Mouse (Mus musculus) ES-E14 (cell line): ENCODE results near the gene Hnrnpdl. TPM values are rescaled to one million over a fixed set of nuclear protein-coding genes. Genes with fewer than 3 reads are reported as not detected.

ENCODE experiments used
- DNase-seq: peaks from one replicate; pipeline ENCODE4 v3.0.0-alpha.2; 2013; ENCODE audit warnings: low read depth, low spot score
- H3K27ac ChIP-seq: 2 replicates; pipeline ENCODE4 v1.5.1; 2012; ENCODE audit warnings: low read depth, mild to moderate bottlenecking, low read length, moderate library complexity, mixed read lengths; ENCODE audit not compliant: poor library complexity, insufficient read depth, severe bottlenecking
- H3K36me3 ChIP-seq: 2 replicates; pipeline ENCODE4 v1.6.1; 2012; ENCODE audit warnings: mild to moderate bottlenecking, low read length, moderate library complexity, mixed read lengths; ENCODE audit not compliant: control insufficient read depth, poor library complexity, insufficient read depth, severe bottlenecking
- H3K4me1 ChIP-seq, 2 experiments: fragments of 150-350 bp in 1 of 2; sonication (generic) in 1 of 2; 2 replicates each; pipeline ENCODE4 v1.6.1; 2012; ENCODE audit warnings: low read length in 2 of 2, mild to moderate bottlenecking in 1 of 2, mixed read lengths in 1 of 2; ENCODE audit not compliant: control insufficient read depth in 2 of 2, insufficient read depth in 2 of 2, poor library complexity in 1 of 2
- H3K4me3 ChIP-seq, 2 experiments: fragments of 150-350 bp in 1 of 2; sonication (generic) in 1 of 2; 2 replicates each; pipeline ENCODE4 v1.5.1; 2012; ENCODE audit warnings: low read length in 2 of 2, low read depth in 1 of 2, mild to moderate bottlenecking in 1 of 2, mixed read lengths in 1 of 2; ENCODE audit not compliant: insufficient read depth in 1 of 2, poor library complexity in 1 of 2, severe bottlenecking in 1 of 2
- H3K9ac ChIP-seq: 2 replicates; pipeline ENCODE4 v1.6.1; 2012; ENCODE audit warnings: low read depth, mild to moderate bottlenecking, low read length, mixed read lengths; ENCODE audit not compliant: poor library complexity, insufficient read depth, severe bottlenecking
- H3K9me3 ChIP-seq: fragments of 150-350 bp; sonication (generic); 2 replicates; pipeline ENCODE4 v1.6.1; 2012; ENCODE audit warnings: low read depth, mild to moderate bottlenecking, low read length; ENCODE audit not compliant: control insufficient read depth, insufficient read depth
- CHD2 ChIP-seq: IDR thresholded peaks from 2 replicates; pipeline ENCODE4 v1.6.1; 2014; ENCODE audit warnings: mild to moderate bottlenecking, low read depth, low read length, inconsistent platforms
- HCFC1 ChIP-seq: IDR thresholded peaks from 2 replicates; pipeline ENCODE4 v1.6.1; 2012; ENCODE audit warnings: low read length, inconsistent platforms, borderline replicate concordance; ENCODE audit not compliant: insufficient read depth
- MAFK ChIP-seq: IDR thresholded peaks from 2 replicates; pipeline ENCODE4 v1.6.1; 2014; ENCODE audit warnings: mild to moderate bottlenecking, low read depth, low read length, inconsistent platforms; ENCODE audit not compliant: insufficient read depth
- ZC3H11A ChIP-seq: IDR thresholded peaks from 2 replicates; pipeline ENCODE4 v1.6.1; 2012; ENCODE audit warnings: low read depth, mild to moderate bottlenecking, inconsistent platforms, low read length, borderline replicate concordance
- ZNF384 ChIP-seq: IDR thresholded peaks from 2 replicates; pipeline ENCODE4 v1.6.1; 2012; ENCODE audit warnings: low read depth, low read length, inconsistent platforms
- in situ Hi-C, 2 experiments: fragments of 600-800 bp; cut with MboI; formaldehyde crosslinking; loops; one replicate each; pipeline ENCODE4 v1.15.1; 2025; ENCODE audit warnings: low sequenced_read_pairs in 2 of 2, inconsistent platforms in 1 of 2; ENCODE audit not compliant: unreplicated experiment in 2 of 2
- total RNA-seq: library from RNA; depleted of rRNA; stranded (reverse); fragments of 300-350 nt; gene quantifications from 2 replicates; pipeline ENCODE4 v1.2.3, GENCODE M21; 2012

The Hnrnpdl gene
- total RNA-seq, 1 experiment, result 177 TPM

GRCm38 (mm10) chr5:100054807-100055547 is 15.5 kb upstream of the Hnrnpdl start:
- no peak overlapping the region for H3K9ac ChIP-seq
- H3K36me3 ChIP-seq, result peaks cover 18% of the 10 kb centered on the region
- H3K9me3 ChIP-seq, result no peaks in the 10 kb centered on the region
- TF ChIP-seq ZNF384, result no peak
- no peak for TF ChIP-seq CHD2
- no peak for TF ChIP-seq MAFK
- TF ChIP-seq ZC3H11A, result no peak
- no peak for TF ChIP-seq HCFC1
- in situ Hi-C loops, result loop anchor here in 1 of 2 experiments (25.0 kb wide), 1 partner anchor 107 kb away; the partner anchor contains the start of gene Tmem150c
- H3K27ac ChIP-seq, result no peak overlapping the region
- H3K4me1 ChIP-seq, result peaks cover 3 to 24% of the 10 kb centered on the region in 2 experiments; a peak in 2 of 4 replicates
- DNase-seq, result no peak
- no peak overlapping the region for H3K4me3 ChIP-seq

- H3K4me3 ChIP-seq, result no peak overlapping the region
Observed at GRCm38 (mm10) chr5:100052728-100053127, 13.3 kb upstream of the Hnrnpdl start.

GRCm38 (mm10) chr5:100049904-100050303 is 10.4 kb upstream of the Hnrnpdl start:
- Histone ChIP-seq H3K4me3 (no peak overlapping the region), H3K9me3 (no peaks in the 10 kb centered on the region), H3K9ac (peak overlapping the region; percentile 40; the same call in 1 of the 2 replicates), H3K4me1 (peaks cover 8 to 23% of the 10 kb centered on the region in 2 experiments), H3K27ac (no peak overlapping the region), H3K36me3 (peaks cover 9% of the 10 kb centered on the region; the same call in 1 of the 2 replicates)
- no peak for DNase-seq
- TF ChIP-seq MAFK (no peak), ZC3H11A (no peak), ZNF384 (no peak), HCFC1 (no peak), CHD2 (no peak)
- in situ Hi-C loops, result loop anchor here in 1 of 2 experiments (25.0 kb wide), 1 partner anchor 112 kb away; the partner anchor contains the start of gene Tmem150c

More at GRCm38 (mm10) chr5:100052728-100053127, 13.3 kb upstream of the Hnrnpdl start:
- H3K36me3 ChIP-seq, result peaks cover 12% of the 10 kb centered on the region; the same call in 1 of the 2 replicates
- H3K9me3 ChIP-seq, result no peaks in the 10 kb centered on the region
- peaks cover 6 to 26% of the 10 kb centered on the region in 2 experiments; a peak in 3 of 4 replicates for H3K4me1 ChIP-seq
- in situ Hi-C loops, result loop anchor here in 1 of 2 experiments (25.0 kb wide), 1 partner anchor 110 kb away; the partner anchor contains the start of gene Tmem150c
- TF ChIP-seq ZNF384 (no peak), MAFK (no peak), HCFC1 (no peak), CHD2 (no peak), ZC3H11A (no peak)
- H3K27ac ChIP-seq, result no peak overlapping the region; the same call in 1 of the 2 replicates
- no peak overlapping the region for H3K9ac ChIP-seq
- no peak for DNase-seq

- in situ Hi-C loops, result no loop called here
- Histone ChIP-seq H3K36me3 (peaks cover 8% of the 10 kb centered on the region; the same call in 1 of the 2 replicates), H3K27ac (peak overlapping the region; percentile 22; the same call in 1 of the 2 replicates), H3K4me3 (peak overlapping the region in 1 of 2 experiments; percentile 6; a peak in 1 of 4 replicates), H3K9me3 (no peaks in the 10 kb centered on the region), H3K4me1 (peaks cover 5 to 16% of the 10 kb centered on the region in 2 experiments), H3K9ac (peak overlapping the region; percentile 12; the same call in 1 of the 2 replicates)
- no peak for TF ChIP-seq ZNF384
- no peak for TF ChIP-seq MAFK
- no peak for TF ChIP-seq ZC3H11A
- TF ChIP-seq HCFC1, result no peak
- no peak for TF ChIP-seq CHD2
- DNase-seq, result no peak
Observed at GRCm38 (mm10) chr5:100047871-100048270, 8.4 kb upstream of the Hnrnpdl start.
